Comparison of ENCODE assay signal across 8 mouse cellular contexts in genomic region chrX:113184569-113185229, GRCm38 (mm10). TPM values are rescaled to one million over a fixed set of nuclear protein-coding genes. Genes with fewer than 3 reads are reported as not detected.
DNase-seq lines count a peak whose midpoint lies in the region; ATAC-seq and TF ChIP-seq lines count a peak whose summit lies in the region.

No protein-coding gene starts in this region.

- no peaks in the 10 kb centered on the region for H3K9me3 ChIP-seq in hindbrain, embryonic 16.5 days (ENCODE audit: control insufficient read depth, low read length)
- no peaks in the 10 kb centered on the region for H3K9me3 ChIP-seq in midbrain, embryonic 16.5 days (replicated peaks; ENCODE audit: control insufficient read depth, low read length, poor library complexity, severe bottlenecking)

- H3K27ac ChIP-seq in cerebellum, adult 2 months (ENCODE audit: insufficient read depth, low read length): peak overlapping the region; percentile 62
- peak overlapping the region; percentile 81 for H3K27ac ChIP-seq in spleen, adult 2 months (ENCODE audit: insufficient read depth, low read length)
- peak overlapping the region; percentile 82 for H3K27ac ChIP-seq in hindbrain, embryonic 16.5 days (ENCODE audit: low read depth, low read length)
- peak overlapping the region; percentile 93 for H3K27ac ChIP-seq in midbrain, embryonic 16.5 days (ENCODE audit: low read length)

- ATAC-seq in hindbrain, embryonic 16.5 days: peak; percentile 13; the same call in 1 of the 2 replicates
- ATAC-seq in midbrain, embryonic 16.5 days: peak; percentile 66

- peak overlapping the region; percentile 95 for H3K4me3 ChIP-seq in cerebellum, adult 2 months (replicated peaks; ENCODE audit: insufficient read depth, low read depth, low read length)
- H3K4me3 ChIP-seq in spleen, adult 2 months (ENCODE audit: extremely low read depth, insufficient read depth, insufficient read length): peak overlapping the region; percentile 93
- peak overlapping the region; percentile 48 for H3K4me3 ChIP-seq in hindbrain, embryonic 16.5 days (ENCODE audit: low read length)
- H3K4me3 ChIP-seq in midbrain, embryonic 16.5 days (ENCODE audit: low read depth, low read length): peak overlapping the region; percentile 50

- no peaks in the 10 kb centered on the region for H3K36me3 ChIP-seq in spleen, adult 2 months (ENCODE audit: control insufficient read depth, insufficient read depth, low read length)
- no peaks in the 10 kb centered on the region for H3K36me3 ChIP-seq in hindbrain, embryonic 16.5 days (ENCODE audit: control insufficient read depth, insufficient read depth, low read length)
- no peaks in the 10 kb centered on the region for H3K36me3 ChIP-seq in midbrain, embryonic 16.5 days (ENCODE audit: control insufficient read depth, insufficient read depth, low read length)

- intact Hi-C loops in gastrocnemius, postnatal 36 days (cut with DNase I): no loop called here
- intact Hi-C loops in left cerebral cortex, postnatal 36 days (cut with DNase I): no loop called here

- WGBS in cerebellum, adult 2 months: 5% methylated on average over 17 of the region's 17 CpGs
- WGBS in spleen, adult 2 months: 21% methylated on average over 17 of the region's 17 CpGs
- WGBS in hindbrain, embryonic 16.5 days: 12% methylated on average over 17 of the region's 17 CpGs
- WGBS in midbrain, embryonic 16.5 days: 23% methylated on average over 16 of the region's 17 CpGs

- H3K27me3 ChIP-seq in cerebellum, adult 2 months (ENCODE audit: control insufficient read depth, insufficient read depth, low read length): no peaks in the 10 kb centered on the region
- no peaks in the 10 kb centered on the region for H3K27me3 ChIP-seq in spleen, adult 2 months (ENCODE audit: control insufficient read depth, insufficient read depth, low read length)
- H3K27me3 ChIP-seq in hindbrain, embryonic 16.5 days (replicated peaks; ENCODE audit: control insufficient read depth, insufficient read depth, low read length): no peaks in the 10 kb centered on the region
- no peaks in the 10 kb centered on the region for H3K27me3 ChIP-seq in midbrain, embryonic 16.5 days (ENCODE audit: control insufficient read depth, insufficient read depth, low read depth, low read length)

- no peak for TF ChIP-seq CTCF in cerebellum, adult 2 months (IDR thresholded peaks at IDR 0.05; ENCODE audit: borderline replicate concordance, insufficient read depth, low read depth, low read length)
- no peak for TF ChIP-seq CTCF in spleen, adult 2 months (IDR thresholded peaks at IDR 0.05; ENCODE audit: extremely low read depth, insufficient read depth, insufficient read length, insufficient replicate concordance)

- TF ChIP-seq POLR2A in cerebellum, adult 2 months (IDR thresholded peaks at IDR 0.05; ENCODE audit: borderline replicate concordance, insufficient read depth, low read length): no peak
- no peak for TF ChIP-seq POLR2A in spleen, adult 2 months (IDR thresholded peaks at IDR 0.05; ENCODE audit: low read depth, low read length)

- peak overlapping the region; percentile 20 for H3K9ac ChIP-seq in hindbrain, embryonic 16.5 days (ENCODE audit: low read depth, low read length)
- peak overlapping the region; percentile 28 for H3K9ac ChIP-seq in midbrain, embryonic 16.5 days (ENCODE audit: low read depth, low read length)

- peak overlapping the region; percentile 48 for H3K4me2 ChIP-seq in hindbrain, embryonic 16.5 days (ENCODE audit: low read length)
- peak overlapping the region; percentile 56 for H3K4me2 ChIP-seq in midbrain, embryonic 16.5 days (ENCODE audit: low read length)

- DNase-seq in cerebellum, adult 2 months: peak in 1 of 2 experiments; percentile 4
- no peak for DNase-seq in cerebellum, adult 18-20 months
- DNase-seq in spleen, adult 2 months (ENCODE audit: low read depth in 1 of 2, low spot score in 2 of 2): no peak
- DNase-seq in spleen, postnatal 36 days (ENCODE audit: low spot score in 2 of 2): no peak
- DNase-seq in gastrocnemius, postnatal 36 days: no peak
- no peak for DNase-seq in left cerebral cortex, postnatal 36 days (ENCODE audit: low spot score in 2 of 2)

- H3K4me1 ChIP-seq in cerebellum, adult 2 months (ENCODE audit: control insufficient read depth, insufficient read depth, low read length): no peaks in the 10 kb centered on the region
- no peaks in the 10 kb centered on the region for H3K4me1 ChIP-seq in spleen, adult 2 months (ENCODE audit: control insufficient read depth, insufficient read depth, insufficient read length)
- no peaks in the 10 kb centered on the region for H3K4me1 ChIP-seq in hindbrain, embryonic 16.5 days (ENCODE audit: control insufficient read depth, insufficient read depth, low read depth, low read length)
- no peaks in the 10 kb centered on the region for H3K4me1 ChIP-seq in midbrain, embryonic 16.5 days (ENCODE audit: control insufficient read depth, insufficient read depth, low read length)

RNA-seq across cellular contexts. Expression of gene Chm, which starts 0.6 kb away (rescaled TPM):
- polyA plus RNA-seq in cerebellum, adult 2 months (2012; rRNA removed): 11.8 and 13.7 TPM in 2 replicates
- polyA plus RNA-seq in spleen, adult 2 months (2012; rRNA removed): 0.85 and 0.99 TPM in 2 replicates
- 13.6 and 15.5 TPM in 2 replicates for polyA plus RNA-seq in hindbrain, embryonic 16.5 days (2015; fragmentation: Nextera tagmentation; extraction: Ambion mirVana)
- polyA plus RNA-seq in midbrain, embryonic 16.5 days (2015; fragmentation: Nextera tagmentation; extraction: Ambion mirVana): 15.1 and 15.2 TPM in 2 replicates
- 10 to 100 TPM; 11.5 to 12.4 TPM for total RNA-seq in gastrocnemius, postnatal 36 days (2021)
- 10 to 100 TPM; 38.4 to 41.4 TPM for total RNA-seq in left cerebral cortex, postnatal 36 days (2021)
